Mouse (Mus musculus) liver, postnatal 0 days (tissue): ENCODE data around the gene 1110059E24Rik.

Experiments used
- CTCF ChIP-seq: sonication (generic); IDR thresholded peaks from 2 replicates; pipeline ENCODE4 v1.5.1; 2016; ENCODE audit warnings: antibody characterized with exemption, low read depth
- EP300 ChIP-seq: IDR thresholded peaks from 2 replicates; pipeline ENCODE4 v1.6.1; 2016; ENCODE audit warnings: antibody characterized with exemption, low read depth, mild to moderate bottlenecking

DNA sequence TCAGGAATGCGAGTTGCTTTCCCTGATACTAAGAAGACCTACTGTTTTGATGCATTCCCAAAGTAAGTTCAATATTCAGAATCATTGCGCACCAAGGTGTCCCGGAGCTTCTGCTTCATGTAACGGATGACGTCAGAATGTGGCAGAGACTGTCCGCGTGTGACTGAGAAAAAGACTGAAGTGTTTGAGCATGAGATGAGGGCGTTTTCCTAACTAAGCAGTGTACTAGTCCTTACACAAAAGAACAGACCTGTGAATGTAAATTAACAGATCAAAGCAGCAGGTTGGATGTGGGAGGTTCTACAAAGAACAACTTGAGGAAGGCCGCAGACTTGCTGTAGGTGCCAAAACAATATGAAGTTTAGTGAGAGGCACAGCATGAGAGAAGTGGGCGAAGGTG, 28.2 kb upstream of the 1110059E24Rik start:
- TF ChIP-seq CTCF: no peak
- TF ChIP-seq EP300: no peak
